Mouse (Mus musculus): ENCODE data around the gene Uhrf1.
A peak's percentile ranks its signal among the peaks of the same experiment; 100 is the strongest.

Gene Uhrf1

GRCm38 (mm10) chr17:56348128-56348527 lies 45.0 kb downstream of the Uhrf1 start:
- no peak for DNase-seq (ENCODE audit: low spot score)

GRCm38 (mm10) chr17:56348586-56348985 lies 45.5 kb downstream of the Uhrf1 start:
- no peak for DNase-seq (ENCODE audit: low spot score)

- DNase-seq (ENCODE audit: low spot score) = peak; percentile 44
These were observed 47.6 kb downstream of the Uhrf1 start for GRCm38 (mm10) chr17:56350694-56351093.

- DNase-seq (ENCODE audit: low spot score) = no peak
These were observed 54.1 kb downstream of the Uhrf1 start for GRCm38 (mm10) chr17:56356921-56357885.

- DNase-seq (ENCODE audit: low spot score) = no peak
These were observed 56.1 kb downstream of the Uhrf1 start for GRCm38 (mm10) chr17:56359183-56359725.

- DNase-seq (ENCODE audit: low spot score) = no peak
These were observed 56.7 kb downstream of the Uhrf1 start for GRCm38 (mm10) chr17:56359864-56360263.

GRCm38 (mm10) chr17:56360451-56360850 lies 57.3 kb downstream of the Uhrf1 start:
- no peak for DNase-seq (ENCODE audit: low spot score)

GRCm38 (mm10) chr17:56361542-56361941 lies 58.4 kb downstream of the Uhrf1 start:
- no peak for DNase-seq (ENCODE audit: low spot score)

GRCm38 (mm10) chr17:56365791-56366673 lies 62.9 kb downstream of the Uhrf1 start:
- DNase-seq (ENCODE audit: low spot score) = no peak

GRCm38 (mm10) chr17:56368291-56368790 lies 65.2 kb downstream of the Uhrf1 start:
- DNase-seq (ENCODE audit: low spot score) = no peak

GRCm38 (mm10) chr17:56370090-56370489 lies 67.0 kb downstream of the Uhrf1 start:
- DNase-seq (ENCODE audit: low spot score) = no peak

- DNase-seq (ENCODE audit: low spot score) = no peak
These were observed 68.0 kb downstream of the Uhrf1 start for GRCm38 (mm10) chr17:56371029-56371660.

GRCm38 (mm10) chr17:56372109-56372508 lies 69.0 kb downstream of the Uhrf1 start:
- no peak for DNase-seq (ENCODE audit: low spot score)

Measured in testis, postnatal 14 days (tissue).